Mouse (Mus musculus) c-Kit-positive CD71-negative TER-119-negative erythroid progenitor cells, embryonic 14.5 days (primary cell): ENCODE results near the gene Chit1.

Experiments
- DNase-seq: peaks from one replicate; pipeline ENCODE4 v3.0.0-alpha.2; 2013; ENCODE audit warnings: low read depth

The Chit1 gene

GRCm38 (mm10) chr1:134079477-134080163 is 31.4 kb upstream of the Chit1 start:
- DNase-seq = no peak

DNA sequence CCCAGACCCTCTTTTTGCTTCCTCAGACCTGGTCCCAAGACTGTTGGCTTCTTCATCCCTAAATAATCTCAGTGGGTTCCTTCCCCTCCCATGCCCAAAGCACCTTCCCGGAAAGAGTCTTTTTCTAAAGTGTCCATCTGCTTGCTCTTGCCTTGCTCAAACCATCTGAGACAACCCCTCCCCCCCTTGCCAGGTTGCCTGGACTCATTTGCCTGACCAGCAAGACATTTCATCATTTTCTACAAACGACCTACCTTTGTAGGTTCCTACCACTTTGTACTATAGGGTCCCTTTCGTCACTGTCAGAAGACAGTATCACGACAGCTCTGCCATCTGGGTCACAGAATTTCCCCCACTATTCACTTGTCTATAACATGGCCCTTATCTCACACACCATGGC is 30.6 kb upstream of the Chit1 start:
- no peak for DNase-seq

GRCm38 (mm10) chr1:134080881-134081450 is 30.1 kb upstream of the Chit1 start:
- DNase-seq = no peak

DNA sequence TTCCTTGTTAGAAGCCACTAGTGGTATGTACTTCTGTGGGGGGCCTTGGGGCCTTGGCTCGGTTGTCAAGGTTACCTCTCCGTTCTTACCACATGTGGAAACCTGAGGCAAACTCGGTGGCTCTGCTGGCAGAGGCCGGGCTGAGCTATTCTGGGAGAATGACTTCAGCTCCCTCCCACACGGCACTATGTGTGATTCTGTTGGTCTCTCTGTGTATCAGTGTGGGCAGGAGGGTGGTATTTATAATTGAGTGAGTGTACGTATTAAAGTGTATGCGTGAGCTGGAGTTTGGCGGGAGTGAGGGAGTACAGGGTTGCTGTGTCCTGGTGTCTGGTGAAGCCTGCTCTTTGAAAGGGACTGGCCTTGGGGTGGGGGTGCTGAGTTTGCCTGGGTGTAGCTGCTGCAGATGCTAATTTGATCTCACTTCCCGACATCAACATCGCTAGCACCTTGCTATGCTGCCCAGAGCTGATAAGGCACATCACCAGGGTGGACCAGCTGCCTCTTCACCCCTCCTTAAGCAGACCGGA is 28.0 kb upstream of the Chit1 start:
- DNase-seq = peak; percentile 43

- no peak for DNase-seq
Observed at GRCm38 (mm10) chr1:134083676-134084075, 27.4 kb upstream of the Chit1 start.

- DNase-seq = no peak
Observed at GRCm38 (mm10) chr1:134084128-134084527, 26.9 kb upstream of the Chit1 start.

DNA sequence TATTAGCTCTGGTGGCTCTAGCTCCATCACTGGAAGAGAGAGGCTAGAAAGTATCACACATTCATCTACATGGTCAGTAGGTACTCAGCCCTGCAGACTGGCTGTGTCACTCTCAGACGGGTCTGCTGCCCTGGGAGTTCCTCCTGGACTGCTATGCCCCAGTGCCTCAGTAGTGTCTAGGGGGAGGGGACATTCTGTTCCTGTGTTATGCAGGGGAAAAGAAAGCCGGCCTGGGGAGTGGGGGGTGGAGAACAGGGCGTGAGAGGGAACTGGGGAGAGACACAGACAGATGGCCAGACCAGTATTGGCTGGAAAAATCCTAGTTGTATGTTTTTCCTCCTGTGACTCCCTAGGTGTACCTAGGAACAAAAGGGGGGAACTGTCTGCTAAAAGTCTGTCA is 25.0 kb upstream of the Chit1 start:
- DNase-seq = no peak

DNA sequence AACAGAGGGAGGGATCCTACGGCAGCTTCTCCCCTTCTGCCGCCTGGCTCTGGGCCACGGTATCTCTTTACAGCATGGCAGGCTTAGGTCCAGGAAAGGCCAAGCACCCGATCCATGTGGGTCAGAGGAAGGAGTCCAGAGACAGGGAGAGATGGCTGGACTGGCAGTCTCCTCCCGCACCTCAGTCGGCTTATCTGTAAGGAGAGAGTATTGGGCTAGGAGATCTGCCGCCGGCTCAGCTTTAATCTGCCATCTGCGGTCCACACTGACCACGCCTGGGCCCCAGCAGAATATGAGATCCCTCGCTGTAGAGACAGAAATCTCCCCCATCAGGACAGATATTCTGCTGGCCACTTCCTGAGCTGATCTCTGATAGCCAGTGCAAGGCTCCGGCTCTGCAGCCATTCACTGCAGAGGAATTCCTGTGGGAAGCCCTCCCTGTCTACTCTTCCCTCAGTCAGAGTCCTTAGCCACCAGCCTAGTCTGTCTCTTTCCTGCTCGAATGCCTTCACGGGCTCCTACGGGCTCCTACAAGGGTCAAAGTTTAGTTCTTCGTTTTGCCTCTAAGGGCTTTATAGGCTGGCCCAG is 24.1 kb upstream of the Chit1 start:
- DNase-seq = no peak

- no peak for DNase-seq
Observed at GRCm38 (mm10) chr1:134089074-134089473, 22.0 kb upstream of the Chit1 start.

DNA sequence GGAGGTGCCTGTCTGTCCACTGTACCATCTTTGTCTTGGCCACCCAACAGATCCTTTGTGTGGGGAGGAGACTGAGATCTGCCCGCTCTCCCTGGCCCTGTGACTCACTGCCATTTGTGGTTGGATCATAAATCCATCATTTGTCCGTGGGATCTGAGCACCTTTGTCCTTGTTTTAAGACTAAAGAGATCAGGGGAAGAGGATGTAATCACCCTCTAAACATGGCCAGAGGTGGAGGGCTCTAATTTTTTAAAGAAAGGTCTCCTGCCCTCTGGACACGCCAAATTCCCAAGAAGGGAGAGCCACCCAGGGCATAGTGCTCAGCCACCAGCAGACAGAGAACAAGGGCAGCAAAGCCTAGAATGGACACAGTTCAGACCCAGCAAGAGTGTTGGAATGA is 19.2 kb upstream of the Chit1 start:
- no peak for DNase-seq

GRCm38 (mm10) chr1:134092368-134092767 is 18.7 kb upstream of the Chit1 start:
- DNase-seq = no peak

- DNase-seq = peak; percentile 79
Observed at GRCm38 (mm10) chr1:134092852-134093770, 17.9 kb upstream of the Chit1 start.

DNA sequence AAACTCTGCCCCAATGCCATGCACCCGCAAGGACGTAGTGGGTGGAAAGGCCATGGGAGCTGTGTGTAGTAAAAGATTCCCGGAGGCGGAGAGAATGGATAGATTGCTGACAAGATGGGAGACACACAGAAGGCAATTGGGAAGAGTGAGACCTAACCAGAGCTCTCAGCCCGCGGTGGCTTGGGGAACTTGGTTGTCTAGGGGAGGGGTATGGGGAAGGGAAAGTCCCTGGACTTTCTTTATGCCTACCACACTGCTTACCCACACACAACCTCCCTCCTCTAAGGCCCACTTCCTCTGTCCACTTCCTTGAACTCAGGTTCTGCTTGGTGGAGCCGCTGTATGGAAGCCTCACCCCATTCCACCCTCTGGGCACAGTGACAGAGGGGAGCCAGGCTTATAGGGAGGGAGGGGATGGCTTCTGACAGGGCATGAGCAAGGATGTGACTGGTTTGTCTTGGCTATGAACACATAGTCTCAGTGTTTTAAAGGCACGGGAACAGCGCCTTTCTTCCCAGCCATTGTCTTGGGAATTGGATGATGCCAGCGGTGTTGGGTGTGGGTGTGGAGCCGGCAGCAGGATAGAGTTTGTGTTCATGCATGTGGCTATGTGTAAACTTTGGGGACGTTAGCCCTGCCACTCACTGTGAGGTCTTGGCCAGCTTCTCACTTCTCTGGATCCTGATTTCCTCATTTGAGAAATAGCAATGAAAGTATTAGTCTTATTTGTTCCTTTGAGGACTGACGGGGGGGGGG is 17.1 kb upstream of the Chit1 start:
- no peak for DNase-seq

GRCm38 (mm10) chr1:134095033-134095612 is 15.9 kb upstream of the Chit1 start:
- DNase-seq = no peak

DNA sequence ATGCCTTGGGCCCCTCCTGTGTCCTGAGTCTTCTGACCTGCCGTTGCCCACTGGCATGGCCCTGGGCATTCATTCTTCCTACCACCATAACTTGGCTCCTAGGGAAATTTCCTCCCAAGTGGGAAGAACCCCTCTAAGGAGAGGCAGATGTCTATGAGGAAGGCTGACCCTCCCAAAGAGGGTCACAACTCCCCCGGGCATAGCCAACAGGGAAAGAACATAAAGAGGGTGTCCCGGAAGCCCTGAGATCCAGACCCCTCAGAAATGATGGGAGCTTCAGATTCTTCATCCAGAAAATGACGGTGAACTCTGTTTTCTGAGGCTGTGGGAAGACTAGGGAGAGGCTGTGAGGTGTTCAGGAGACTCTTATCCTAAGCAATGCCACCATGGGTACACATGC is 15.3 kb upstream of the Chit1 start:
- no peak for DNase-seq

- no peak for DNase-seq
Observed at GRCm38 (mm10) chr1:134096264-134096934, 14.6 kb upstream of the Chit1 start.

GRCm38 (mm10) chr1:134097080-134097855 is 13.8 kb upstream of the Chit1 start:
- DNase-seq = no peak

GRCm38 (mm10) chr1:134097956-134098725 is 12.9 kb upstream of the Chit1 start:
- DNase-seq = no peak
